Mouse (Mus musculus): ENCODE measurements around the gene Sytl2. TPM values are rescaled to one million over a fixed set of nuclear protein-coding genes. Genes with fewer than 3 reads are reported as not detected.

The Sytl2 gene
- polyA plus RNA-seq, 1 experiment from 2014 or later, result 3.4 TPM

Other genes with a start within 250 kb of the Sytl2 start
- 29.5 and 29.8 TPM in 2 replicates for gene Picalm, start 172.0 kb upstream of the Sytl2 start, polyA plus RNA-seq (2016; fragmentation: Nextera tagmentation; extraction: Ambion mirVana)
- 0.24 TPM in 1 of 2 replicates, not detected in the other for gene Ccdc83, start 36.5 kb upstream of the Sytl2 start, polyA plus RNA-seq (2016; fragmentation: Nextera tagmentation; extraction: Ambion mirVana)
- 1.3 and 2.0 TPM in 2 replicates for gene Ccdc89, start 124.3 kb downstream of the Sytl2 start, polyA plus RNA-seq (2016; fragmentation: Nextera tagmentation; extraction: Ambion mirVana)
- gene Crebzf, start 140.5 kb downstream of the Sytl2 start, polyA plus RNA-seq (2016; fragmentation: Nextera tagmentation; extraction: Ambion mirVana), result 16.2 and 24.9 TPM in 2 replicates
- gene Tmem126a, start 155.0 kb downstream of the Sytl2 start, polyA plus RNA-seq (2016; fragmentation: Nextera tagmentation; extraction: Ambion mirVana), result 125 and 132 TPM in 2 replicates
- 29.5 and 33.6 TPM in 2 replicates for gene Tmem126b, start 173.7 kb downstream of the Sytl2 start, polyA plus RNA-seq (2016; fragmentation: Nextera tagmentation; extraction: Ambion mirVana)
- 3.8 and 4.1 TPM in 2 replicates for gene Dlg2, start 174.4 kb downstream of the Sytl2 start, polyA plus RNA-seq (2016; fragmentation: Nextera tagmentation; extraction: Ambion mirVana)

All from heart, embryonic 10.5 days (tissue).